Mouse (Mus musculus) liver, embryonic 14.5 days (tissue): ENCODE results near the gene Mtmr12.

Experiments
- CTCF ChIP-seq: IDR thresholded peaks from 2 replicates; pipeline ENCODE4 v1.5.1; 2016; ENCODE audit warnings: antibody characterized with exemption, low read depth, control low read depth
- EP300 ChIP-seq: IDR thresholded peaks from 2 replicates; pipeline ENCODE4 v1.6.1; 2016; ENCODE audit warnings: antibody characterized with exemption, low read depth

DNA sequence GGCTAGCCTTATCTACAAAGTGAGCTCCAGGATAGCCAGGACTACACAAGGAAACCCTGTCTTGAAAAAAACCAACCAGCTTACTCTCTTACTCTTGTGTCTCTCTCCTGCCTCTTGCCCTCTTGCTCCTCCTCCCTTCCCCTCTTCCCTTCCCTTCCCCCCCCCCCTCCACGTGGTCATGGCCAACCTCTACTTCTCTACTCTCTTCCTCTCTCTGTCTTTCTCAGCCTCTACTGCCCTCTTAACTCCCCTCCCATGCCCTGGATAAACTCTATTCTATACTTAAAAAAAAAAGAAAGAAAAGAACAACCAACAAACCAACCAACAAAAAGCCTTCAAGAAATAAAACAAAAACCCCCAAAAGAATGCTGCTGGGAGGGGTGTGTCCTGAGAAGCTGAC is 30.7 kb downstream of the Mtmr12 start:
- TF ChIP-seq EP300 (no peak), CTCF (no peak)
